Mouse (Mus musculus) neural tube, embryonic 13.5 days (tissue): ENCODE results near the gene Chrnb2. TPM values are rescaled to one million over a fixed set of nuclear protein-coding genes. Genes with fewer than 3 reads are reported as not detected.

Experiments
- ATAC-seq: fragments of 200-750 bp; cut with Nextera tagmentation; 2 replicates; pipeline ENCODE4 v1.8.0; 2017; ENCODE audit warnings: low read depth, mild to moderate bottlenecking, moderate TSS enrichment, moderate library complexity
- H3K27ac ChIP-seq: fragments of 300-500 bp; sonication (generic); replicated peaks from 2 replicates; pipeline ENCODE4 v1.5.1; 2015; ENCODE audit warnings: moderate library complexity, mild to moderate bottlenecking, inconsistent platforms
- H3K27me3 ChIP-seq: fragments of 300-500 bp; sonication (generic); 2 replicates; pipeline ENCODE4 v1.6.1; 2015; ENCODE audit warnings: mild to moderate bottlenecking, inconsistent platforms
- H3K36me3 ChIP-seq: fragments of 300-500 bp; sonication (generic); 2 replicates; pipeline ENCODE4 v1.6.1; 2015; ENCODE audit warnings: mild to moderate bottlenecking, inconsistent platforms
- H3K4me1 ChIP-seq: fragments of 300-500 bp; sonication (generic); replicated peaks from 2 replicates; pipeline ENCODE4 v1.6.1; 2015; ENCODE audit warnings: inconsistent platforms
- H3K4me2 ChIP-seq: fragments of 300-500 bp; sonication (generic); 2 replicates; pipeline ENCODE4 v1.6.1; 2015; ENCODE audit warnings: inconsistent platforms, mild to moderate bottlenecking, moderate library complexity
- H3K4me3 ChIP-seq: fragments of 300-500 bp; sonication (generic); 2 replicates; pipeline ENCODE4 v1.5.1; 2015; ENCODE audit warnings: mild to moderate bottlenecking, inconsistent platforms
- H3K9ac ChIP-seq: fragments of 300-500 bp; sonication (generic); 2 replicates; pipeline ENCODE4 v1.6.1; 2015; ENCODE audit warnings: moderate library complexity, mild to moderate bottlenecking, inconsistent platforms
- H3K9me3 ChIP-seq: fragments of 300-500 bp; sonication (generic); 2 replicates; pipeline ENCODE4 v1.6.1; 2016; ENCODE audit warnings: inconsistent platforms
- WGBS: fragments of 180-500 bp; shearing (Covaris S2); methylation state at CpG from one replicate; pipeline ENCODE4 v1.1.7; 2015; 5-methylcytosine and 5-hydroxymethylcytosine counted together
- polyA plus RNA-seq: library from polyadenylated mRNA; unstranded; fragments of >200 nt; fragmentation: Nextera tagmentation; extraction: Ambion mirVana; gene quantifications from 2 replicates; pipeline ENCODE4 v1.2.1, GENCODE M21; 2015

Gene Chrnb2
- polyA plus RNA-seq, 1 experiment from 2014 or later = 27.4 TPM

DNA sequence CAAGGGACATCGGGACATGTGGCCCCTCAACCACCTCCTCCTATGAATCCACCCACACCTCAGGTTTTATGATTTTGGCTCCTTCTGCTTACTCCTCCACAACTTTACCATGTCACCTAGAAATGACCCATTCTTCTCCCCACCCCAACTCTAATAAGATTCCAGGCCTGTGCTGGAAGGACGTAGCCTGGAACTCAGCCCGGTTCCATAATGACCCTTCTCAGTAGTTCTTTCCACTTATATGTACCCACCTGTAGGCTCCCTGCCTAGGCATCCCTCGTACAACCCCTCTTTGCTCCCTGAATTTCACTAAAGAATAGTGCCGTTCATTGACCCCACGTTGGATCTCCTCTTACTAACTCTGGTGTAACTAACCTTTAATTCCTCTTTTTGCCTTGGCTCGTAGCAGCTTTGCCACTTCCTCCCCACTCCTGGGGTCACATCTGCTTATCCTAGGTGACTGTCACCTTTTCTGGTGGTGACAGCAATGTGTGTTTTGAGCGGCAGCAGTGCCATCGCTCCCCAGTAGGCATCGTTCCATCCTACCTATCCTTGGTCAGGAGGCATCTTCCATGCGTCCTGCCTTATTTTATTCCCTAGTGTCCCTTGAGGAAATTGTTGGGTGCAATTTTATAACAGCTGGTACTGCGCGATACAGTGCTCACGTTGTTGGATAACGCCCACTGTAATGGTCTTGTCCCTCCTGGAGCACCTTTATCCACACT lies 10.0 kb upstream of the Chrnb2 start:
- peaks cover 38% of the 10 kb centered on the region for H3K4me1 ChIP-seq
- H3K27ac ChIP-seq = peak overlapping the region; percentile 98; the same call in 1 of the 2 replicates
- peak overlapping the region; percentile 99 for H3K9ac ChIP-seq
- H3K36me3 ChIP-seq = peaks cover 35% of the 10 kb centered on the region
- ATAC-seq = no peak
- H3K27me3 ChIP-seq = no peaks in the 10 kb centered on the region
- H3K9me3 ChIP-seq = no peaks in the 10 kb centered on the region
- H3K4me2 ChIP-seq = peak overlapping the region; percentile 89
- 51% methylated on average over 15 of the region's 15 CpGs for WGBS
- H3K4me3 ChIP-seq = peak overlapping the region; percentile 96

DNA sequence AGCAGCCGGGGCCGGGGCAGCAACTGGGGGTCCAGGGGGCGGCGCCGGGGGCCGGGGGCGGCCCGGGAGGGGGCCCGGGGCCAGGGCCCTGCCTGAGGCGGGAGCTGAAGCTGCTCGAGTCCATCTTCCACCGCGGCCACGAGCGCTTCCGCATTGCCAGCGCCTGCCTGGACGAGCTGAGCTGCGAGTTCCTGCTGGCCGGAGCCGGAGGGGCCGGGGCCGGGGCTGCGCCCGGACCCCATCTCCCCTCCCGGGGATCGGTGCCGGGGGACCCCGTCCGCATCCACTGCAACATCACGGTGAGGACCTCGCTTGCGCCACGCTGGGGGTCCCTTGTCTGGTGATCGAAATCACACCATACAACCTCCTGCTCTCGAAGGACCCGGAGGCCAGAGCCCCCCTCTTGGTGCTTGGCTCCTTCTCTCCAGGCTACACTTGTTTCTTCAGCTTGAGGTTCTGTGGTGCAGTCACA lies 9.3 kb upstream of the Chrnb2 start:
- Histone ChIP-seq H3K9ac (peak overlapping the region; percentile 99), H3K4me2 (peak overlapping the region; percentile 89), H3K4me1 (peaks cover 38% of the 10 kb centered on the region), H3K27ac (peak overlapping the region; percentile 98), H3K27me3 (no peaks in the 10 kb centered on the region), H3K4me3 (peak overlapping the region; percentile 96), H3K9me3 (no peaks in the 10 kb centered on the region), H3K36me3 (peaks cover 29% of the 10 kb centered on the region)
- ATAC-seq = no peak
- WGBS = 2% methylated on average over 30 of the region's 37 CpGs

DNA sequence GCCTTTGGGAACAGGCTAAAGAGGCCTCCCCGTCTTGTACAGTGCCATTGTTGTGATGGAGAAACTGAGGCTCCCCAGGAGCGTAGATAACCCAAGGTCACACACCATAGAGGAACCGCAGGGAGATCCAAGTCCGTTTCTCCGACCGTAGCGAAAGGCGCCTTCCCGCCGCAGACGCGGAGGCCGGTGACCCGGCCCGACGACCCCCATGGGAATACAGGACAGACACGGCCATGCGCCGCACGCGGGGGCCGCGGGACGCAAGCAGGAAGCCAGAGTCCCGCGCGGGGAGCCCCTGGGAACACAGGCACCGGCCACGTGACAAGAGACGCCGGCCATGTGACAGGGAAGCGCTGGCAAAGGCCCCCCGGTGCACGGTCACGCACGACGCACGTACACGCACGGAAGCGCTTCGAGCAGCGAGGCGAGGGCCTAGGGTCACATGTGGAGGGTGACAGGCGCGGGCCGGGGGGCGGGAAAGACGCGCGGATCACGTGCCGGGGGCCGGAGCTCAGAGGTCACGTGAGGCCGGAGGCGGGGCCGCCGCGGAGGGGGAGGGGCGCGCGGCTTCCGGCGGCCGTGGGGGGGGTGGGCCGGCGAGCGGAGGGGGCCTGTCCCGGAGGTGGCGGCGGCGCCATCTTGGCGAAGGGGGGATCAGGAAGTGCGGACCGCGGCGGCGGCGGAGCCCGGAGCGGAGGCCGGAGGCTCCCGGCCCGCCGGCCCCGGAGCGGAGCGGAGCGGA lies 8.7 kb upstream of the Chrnb2 start, which contains the start of gene Ube2q1:
TSS of gene Ube2q1 (plus strand) at position 649 of the 742 bp plus-strand sequence.
- peaks cover 38% of the 10 kb centered on the region for H3K4me1 ChIP-seq
- peak within 1 kb of the TSS; percentile 96 for H3K4me3 ChIP-seq
- ATAC-seq = peak; percentile 97
- peak within 1 kb of the TSS; percentile 89 for H3K4me2 ChIP-seq
- H3K36me3 ChIP-seq = peaks cover 23% of the 10 kb centered on the region
- 2% methylated on average over 81 of the region's 90 CpGs for WGBS
- peak within 1 kb of the TSS; percentile 98 for H3K27ac ChIP-seq
- H3K27me3 ChIP-seq = no peaks in the 10 kb centered on the region
- peak within 1 kb of the TSS; percentile 99 for H3K9ac ChIP-seq
- H3K9me3 ChIP-seq = no peaks in the 10 kb centered on the region

DNA sequence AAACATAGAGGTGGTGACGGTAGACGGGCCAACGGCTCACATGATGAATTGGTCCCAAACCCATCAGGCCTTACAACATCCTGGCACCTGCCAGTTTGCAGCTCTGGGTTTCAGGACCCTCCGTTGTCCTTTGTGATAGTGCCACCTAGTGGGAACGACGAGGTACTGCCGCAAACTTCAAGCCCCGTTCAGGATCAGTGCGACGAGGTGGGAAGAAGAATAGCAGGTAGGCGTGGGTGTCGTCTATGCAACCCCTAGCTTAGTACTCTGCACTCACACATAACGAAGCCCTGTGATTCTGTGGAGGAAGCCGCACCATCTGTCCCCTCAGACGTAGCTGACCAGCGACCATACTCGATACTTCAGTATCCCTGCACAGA lies 8.1 kb upstream of the Chrnb2 start:
- peak overlapping the region; percentile 89 for H3K4me2 ChIP-seq
- peak; percentile 86 for ATAC-seq
- 1% methylated on average over 17 of the region's 17 CpGs for WGBS

DNA sequence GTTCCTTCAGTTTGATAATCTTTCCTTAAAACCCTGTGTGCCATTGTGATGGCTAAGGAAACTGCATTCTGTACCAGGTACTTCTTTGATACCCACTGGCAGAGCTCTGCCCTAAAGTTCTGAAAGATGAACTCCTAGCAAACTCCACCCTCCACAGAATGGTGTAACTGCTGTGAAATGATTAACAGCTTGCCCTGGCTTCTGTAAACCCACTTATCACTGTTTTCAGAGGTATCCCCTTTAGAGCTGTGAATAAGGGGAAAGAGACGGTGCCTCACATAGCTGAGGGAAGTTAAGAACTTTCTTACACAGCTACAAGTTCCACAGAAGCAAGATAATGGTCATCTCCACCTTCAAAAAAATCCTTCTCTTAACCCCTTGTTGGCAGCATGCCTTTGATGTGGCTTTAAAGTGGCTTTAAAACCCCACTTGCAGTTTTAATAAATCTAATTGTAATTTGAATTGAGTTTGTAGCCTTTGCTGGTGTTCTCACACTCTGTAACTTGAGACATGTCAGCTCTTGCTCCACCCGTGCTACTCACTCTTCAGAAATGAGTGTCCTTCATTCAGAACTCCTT lies 6.1 kb upstream of the Chrnb2 start:
- peaks cover 32% of the 10 kb centered on the region for H3K4me1 ChIP-seq
- H3K27ac ChIP-seq = no peak overlapping the region
- WGBS = 63% methylated on average over 2 of the region's 2 CpGs
- no peaks in the 10 kb centered on the region for H3K9me3 ChIP-seq
- ATAC-seq = no peak
- no peaks in the 10 kb centered on the region; the same call in 1 of the 2 replicates for H3K27me3 ChIP-seq
- H3K9ac ChIP-seq = no peak overlapping the region
- H3K4me3 ChIP-seq = no peak overlapping the region
- H3K4me2 ChIP-seq = no peak overlapping the region
- no peaks in the 10 kb centered on the region for H3K36me3 ChIP-seq

More for the DNA sequence above, 8.1 kb upstream of the Chrnb2 start:
- H3K9ac ChIP-seq = peak overlapping the region; percentile 99
- peaks cover 38% of the 10 kb centered on the region for H3K4me1 ChIP-seq
- peaks cover 17% of the 10 kb centered on the region for H3K36me3 ChIP-seq
- no peaks in the 10 kb centered on the region for H3K9me3 ChIP-seq
- peak overlapping the region; percentile 96 for H3K4me3 ChIP-seq
- peak overlapping the region; percentile 98 for H3K27ac ChIP-seq
- H3K27me3 ChIP-seq = no peaks in the 10 kb centered on the region

DNA sequence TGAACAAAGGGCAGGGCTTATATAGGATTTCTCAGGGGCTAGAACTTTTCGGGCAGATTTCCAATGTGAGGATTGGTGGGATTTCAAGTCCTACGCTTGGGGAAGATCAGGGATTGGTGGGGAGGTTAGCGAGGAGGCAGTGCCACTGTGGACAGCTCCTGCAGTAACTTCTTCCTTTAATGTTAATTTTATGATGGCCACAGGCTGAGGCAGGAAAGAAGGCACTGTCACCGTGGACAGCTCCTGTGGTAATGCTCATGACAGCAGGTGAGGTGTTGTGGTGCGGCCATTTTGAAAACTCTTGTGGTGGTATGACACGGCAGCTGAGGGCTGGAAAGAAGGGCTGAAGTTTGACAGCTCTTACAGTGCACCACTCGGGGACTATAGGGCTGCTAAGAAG lies 5.2 kb upstream of the Chrnb2 start:
- Histone ChIP-seq H3K9ac (0 out of 2 replicates have a peak overlapping the region, but pooled peaks have one; percentile 12), H3K36me3 (no peaks in the 10 kb centered on the region), H3K4me1 (peaks cover 32% of the 10 kb centered on the region), H3K27ac (no peak overlapping the region), H3K4me3 (no peak overlapping the region), H3K27me3 (no peaks in the 10 kb centered on the region; the same call in 1 of the 2 replicates), H3K9me3 (no peaks in the 10 kb centered on the region), H3K4me2 (no peak overlapping the region)
- WGBS = 78% methylated on average over 7 of the region's 7 CpGs
- no peak for ATAC-seq

DNA sequence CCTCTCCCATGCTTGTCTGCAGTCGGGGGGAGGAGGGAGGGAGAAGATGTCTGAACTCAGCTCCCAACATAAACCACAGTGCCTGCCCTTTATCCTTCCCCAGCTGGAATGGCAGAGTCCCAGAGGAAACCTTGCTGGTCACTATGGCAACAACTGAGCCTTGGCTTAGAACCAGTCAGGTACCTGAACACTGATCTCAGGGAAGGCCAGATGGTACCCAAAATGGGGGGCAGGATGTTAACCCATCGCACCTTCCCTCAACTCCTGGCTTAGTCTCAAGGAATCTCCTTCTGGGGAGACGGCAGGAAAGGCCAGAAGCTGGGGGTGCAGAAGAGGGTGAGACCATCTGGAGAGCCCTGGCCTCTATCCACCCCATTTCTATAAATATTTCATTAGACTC lies 4.6 kb downstream of the Chrnb2 start:
- H3K4me2 ChIP-seq = peak overlapping the region; percentile 52
- peak; percentile 17; the same call in 1 of the 2 replicates for ATAC-seq
- H3K27me3 ChIP-seq = peaks cover 2% of the 10 kb centered on the region; the same call in 1 of the 2 replicates
- H3K4me1 ChIP-seq = peaks cover 67% of the 10 kb centered on the region
- H3K27ac ChIP-seq = peak overlapping the region; percentile 66
- WGBS = 33% methylated on average over 3 of the region's 3 CpGs
- peak overlapping the region; percentile 17 for H3K4me3 ChIP-seq
- H3K9me3 ChIP-seq = no peaks in the 10 kb centered on the region
- peak overlapping the region; percentile 61 for H3K9ac ChIP-seq
- peaks cover 63% of the 10 kb centered on the region for H3K36me3 ChIP-seq

DNA sequence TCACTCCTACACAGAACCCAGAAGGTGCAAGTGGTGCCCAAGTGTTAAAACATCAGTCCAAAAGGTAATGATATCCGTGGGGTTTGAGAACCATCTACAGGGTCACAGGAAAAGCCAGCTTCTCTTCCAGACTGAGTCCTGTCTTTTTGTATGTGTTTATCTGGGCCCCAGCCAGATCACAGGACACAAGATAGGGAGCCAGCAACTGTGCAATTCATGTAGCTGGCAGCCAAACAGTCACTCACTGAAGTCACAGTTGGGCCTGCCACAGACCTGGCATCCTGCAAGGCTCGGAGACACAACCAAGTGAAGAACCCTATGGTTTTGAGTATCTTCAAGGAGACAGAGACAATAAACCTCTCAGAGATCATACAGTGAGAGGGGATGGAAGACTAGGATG lies 6.6 kb downstream of the Chrnb2 start:
- Histone ChIP-seq H3K27me3 (no peaks in the 10 kb centered on the region), H3K4me1 (peaks cover 52% of the 10 kb centered on the region), H3K4me3 (no peak overlapping the region), H3K36me3 (peaks cover 82% of the 10 kb centered on the region), H3K27ac (no peak overlapping the region), H3K9me3 (no peaks in the 10 kb centered on the region), H3K9ac (no peak overlapping the region), H3K4me2 (peak overlapping the region; percentile 52)
- 88% methylated on average over 2 of the region's 2 CpGs for WGBS
- ATAC-seq = no peak

DNA sequence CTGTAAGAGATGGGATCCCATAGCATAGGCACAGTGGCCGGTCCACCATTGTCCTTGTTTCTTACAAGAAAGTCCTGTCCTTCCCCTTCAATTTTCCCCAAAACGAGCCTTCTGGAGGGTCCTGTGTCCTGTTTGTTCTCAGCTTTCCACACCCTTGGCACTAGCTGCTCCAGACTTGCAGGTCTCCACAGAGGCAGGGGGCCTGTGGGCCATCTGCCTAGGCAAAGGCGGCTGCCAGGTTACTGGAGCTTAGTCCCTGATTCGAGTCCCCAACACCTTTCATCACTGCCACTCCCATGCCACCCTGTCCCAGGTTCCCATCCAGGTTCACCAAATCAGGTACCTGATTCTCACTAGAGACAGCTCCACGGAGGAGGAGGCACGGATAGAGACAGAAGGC lies 9.1 kb downstream of the Chrnb2 start:
- no peak overlapping the region for H3K9ac ChIP-seq
- H3K27ac ChIP-seq = no peak overlapping the region
- no peaks in the 10 kb centered on the region for H3K27me3 ChIP-seq
- H3K4me3 ChIP-seq = no peak overlapping the region
- peaks cover 29% of the 10 kb centered on the region for H3K4me1 ChIP-seq
- 79% methylated on average over 6 of the region's 6 CpGs for WGBS
- H3K9me3 ChIP-seq = no peaks in the 10 kb centered on the region
- no peak for ATAC-seq
- no peak overlapping the region for H3K4me2 ChIP-seq
- peaks cover 84% of the 10 kb centered on the region for H3K36me3 ChIP-seq

DNA sequence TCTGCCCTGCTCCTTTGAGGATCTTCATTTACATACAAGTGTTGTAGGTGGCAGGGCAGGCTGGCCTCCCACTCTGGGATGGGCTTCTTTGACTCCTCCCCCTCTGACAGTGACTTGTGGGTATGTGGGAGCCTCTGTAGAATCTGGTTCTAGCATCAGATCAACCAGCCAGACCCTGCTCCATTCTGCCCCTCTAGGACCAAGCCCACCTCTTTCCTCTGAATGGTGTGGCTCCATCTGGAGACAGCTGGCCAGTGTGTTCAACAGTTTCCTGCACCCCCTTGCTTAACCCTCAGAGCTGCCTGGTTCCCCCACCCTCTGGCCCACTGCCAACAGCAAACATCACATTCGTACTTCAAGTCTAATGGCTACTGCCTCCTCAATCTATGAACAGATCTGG lies 12.1 kb downstream of the Chrnb2 start:
- 40% methylated on average over 1 of the region's 1 CpGs for WGBS
- ATAC-seq = 0 out of 2 replicates have a peak, but pooled peaks have one; percentile 17
- H3K9ac ChIP-seq = no peak overlapping the region
- no peak overlapping the region for H3K4me3 ChIP-seq
- no peaks in the 10 kb centered on the region for H3K27me3 ChIP-seq
- H3K4me2 ChIP-seq = no peak overlapping the region
- peaks cover 96% of the 10 kb centered on the region for H3K36me3 ChIP-seq
- H3K27ac ChIP-seq = no peak overlapping the region
- H3K9me3 ChIP-seq = no peaks in the 10 kb centered on the region
- no peaks in the 10 kb centered on the region for H3K4me1 ChIP-seq

DNA sequence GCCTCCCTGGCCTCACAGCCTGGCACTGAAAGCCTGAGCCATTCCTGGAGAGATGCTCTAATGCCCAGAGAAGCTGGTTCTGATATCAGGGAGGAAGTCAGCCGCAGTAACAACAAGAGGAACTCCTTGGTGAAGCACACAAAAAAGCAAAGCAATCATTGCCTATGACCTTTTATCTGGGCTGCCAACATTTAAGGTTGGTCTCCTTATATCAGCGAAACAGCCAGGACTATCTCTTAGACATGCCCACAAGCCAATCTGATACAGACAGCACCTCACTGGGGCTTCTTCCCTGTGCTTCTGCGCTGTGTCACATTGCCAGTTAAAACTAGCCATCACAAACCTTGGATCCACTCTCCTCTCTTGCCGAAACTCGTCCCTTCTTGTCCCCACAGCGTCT lies 25.9 kb downstream of the Chrnb2 start:
- no peaks in the 10 kb centered on the region for H3K9me3 ChIP-seq
- no peak overlapping the region for H3K4me3 ChIP-seq
- H3K9ac ChIP-seq = no peak overlapping the region
- no peak overlapping the region for H3K27ac ChIP-seq
- no peak for ATAC-seq
- 95% methylated on average over 6 of the region's 6 CpGs for WGBS
- H3K36me3 ChIP-seq = peaks cover 66% of the 10 kb centered on the region
- no peak overlapping the region for H3K4me2 ChIP-seq
- H3K27me3 ChIP-seq = no peaks in the 10 kb centered on the region
- H3K4me1 ChIP-seq = no peaks in the 10 kb centered on the region

DNA sequence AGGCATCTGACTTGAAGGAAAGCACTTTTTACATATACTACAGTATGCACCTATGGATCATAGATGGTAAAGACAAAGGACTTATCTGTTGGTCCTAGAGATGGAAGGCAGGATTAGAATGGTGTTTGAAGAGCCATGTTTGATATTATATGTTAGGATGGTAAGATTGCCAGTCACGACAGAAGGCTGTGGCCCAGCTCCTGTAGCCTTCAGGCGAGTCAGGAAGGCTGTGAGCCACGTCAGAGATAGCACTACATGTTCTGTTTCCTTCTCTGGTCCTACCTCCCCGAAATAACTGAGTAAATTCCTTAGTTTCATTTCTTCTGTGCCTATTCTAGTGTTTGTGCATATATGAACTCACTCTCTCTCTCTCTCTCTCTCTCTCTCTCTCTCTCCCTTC lies 32.3 kb downstream of the Chrnb2 start:
- H3K36me3 ChIP-seq = peaks cover 10% of the 10 kb centered on the region; the same call in 1 of the 2 replicates
- 83% methylated on average over 4 of the region's 4 CpGs for WGBS

More for the DNA sequence above, 32.3 kb downstream of the Chrnb2 start:
- H3K9me3 ChIP-seq = no peaks in the 10 kb centered on the region
- H3K4me2 ChIP-seq = no peak overlapping the region
- H3K27ac ChIP-seq = no peak overlapping the region
- H3K4me3 ChIP-seq = no peak overlapping the region
- H3K27me3 ChIP-seq = no peaks in the 10 kb centered on the region
- peaks cover 24% of the 10 kb centered on the region for H3K4me1 ChIP-seq
- ATAC-seq = no peak
- no peak overlapping the region for H3K9ac ChIP-seq
